Mouse (Mus musculus) G1E (cell line): ENCODE data around the gene AC140267.1.

Source experiments
- CTCF ChIP-seq: IDR thresholded peaks from 2 replicates; pipeline ENCODE4 v1.5.1; 2012; ENCODE audit warnings: low read depth, low read length, inconsistent platforms, mixed read lengths
- TAL1 ChIP-seq: conservative IDR thresholded peaks from 2 replicates; pipeline ENCODE4 v1.6.1; 2012; ENCODE audit warnings: low read depth, low read length, inconsistent platforms, mixed read lengths

DNA sequence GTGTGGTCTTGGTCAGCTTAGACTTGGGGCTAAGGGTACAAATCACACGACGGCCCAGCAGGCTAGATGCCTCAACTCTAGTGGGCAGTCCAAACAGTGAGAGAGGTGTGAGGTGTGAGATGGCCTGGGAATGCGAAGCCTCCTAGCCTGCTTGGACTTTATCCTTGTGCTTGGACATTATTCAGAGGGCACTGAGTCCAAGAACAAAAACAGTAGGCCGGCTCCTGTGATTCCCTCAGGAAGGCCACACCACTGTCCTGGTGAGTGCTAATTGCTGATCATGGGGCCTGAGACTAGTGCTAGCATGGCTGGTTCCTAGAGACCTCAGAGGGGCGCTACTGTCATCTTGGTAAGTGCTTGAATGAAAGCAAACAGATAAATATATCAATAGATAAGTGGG lies 46.7 kb upstream of the AC140267.1 start:
- TF ChIP-seq TAL1 (no peak), CTCF (no peak)
